Mouse (Mus musculus) midbrain, embryonic 14.5 days (tissue): ENCODE data around the gene H2al1g. TPM values are rescaled to one million over a fixed set of nuclear protein-coding genes. Genes with fewer than 3 reads are reported as not detected.
"Not testable (repeated sequence)": the region's sequence is repeated elsewhere in the genome, so short reads cannot be mapped to it uniquely, and the experiment has no call there.

ENCODE experiments used
- ATAC-seq: fragments of 200-750 bp; cut with Nextera tagmentation; 2 replicates; pipeline ENCODE4 v1.8.0; 2017; ENCODE audit warnings: moderate number of reproducible peaks, moderate library complexity; ENCODE audit not compliant: low FRiP score, low TSS enrichment
- DNase-seq: peaks from one replicate; pipeline ENCODE4 v3.0.0-alpha.2; 2015
- H3K27ac ChIP-seq: fragments of 300-500 bp; sonication (generic); replicated peaks from 2 replicates; pipeline ENCODE4 v1.5.1; 2014; ENCODE audit warnings: mild to moderate bottlenecking, low read depth, low read length, moderate library complexity
- H3K27me3 ChIP-seq: fragments of 300-500 bp; sonication (generic); 2 replicates; pipeline ENCODE4 v1.6.1; 2014; ENCODE audit warnings: low read length, control low read depth, mixed read lengths; ENCODE audit not compliant: control insufficient read depth, insufficient read depth
- H3K36me3 ChIP-seq: fragments of 300-500 bp; sonication (generic); 2 replicates; pipeline ENCODE4 v1.6.1; 2014; ENCODE audit warnings: low read length, control low read depth; ENCODE audit not compliant: control insufficient read depth, insufficient read depth
- H3K4me1 ChIP-seq: fragments of 300-500 bp; sonication (generic); 2 replicates; pipeline ENCODE4 v1.6.1; 2014; ENCODE audit warnings: mild to moderate bottlenecking, antibody characterized with exemption, low read length, control low read depth; ENCODE audit not compliant: control insufficient read depth, insufficient read depth
- H3K4me2 ChIP-seq: fragments of 300-500 bp; sonication (generic); 2 replicates; pipeline ENCODE4 v1.6.1; 2014; ENCODE audit warnings: mild to moderate bottlenecking, low read length, moderate library complexity
- H3K4me3 ChIP-seq: fragments of 300-500 bp; sonication (generic); replicated peaks from 2 replicates; pipeline ENCODE4 v1.5.1; 2014; ENCODE audit warnings: low read depth, low read length
- H3K9ac ChIP-seq: fragments of 300-500 bp; sonication (generic); replicated peaks from 2 replicates; pipeline ENCODE4 v1.6.1; 2014; ENCODE audit warnings: mild to moderate bottlenecking, low read length, moderate library complexity
- H3K9me3 ChIP-seq: fragments of 300-500 bp; sonication (generic); 2 replicates; pipeline ENCODE4 v1.6.1; 2016; ENCODE audit warnings: low read length, control low read depth, mixed read lengths; ENCODE audit not compliant: control insufficient read depth
- WGBS: fragments of 180-500 bp; shearing (Covaris S2); extraction: QIAGEN DNeasy Blood & Tissue Kit; methylation state at CpG from one replicate; pipeline ENCODE4 v1.1.7; 2014; 5-methylcytosine and 5-hydroxymethylcytosine counted together
- polyA plus RNA-seq: library from polyadenylated mRNA; unstranded; fragments of >200 nt; fragmentation: Nextera tagmentation; extraction: Ambion mirVana; gene quantifications from 2 replicates; pipeline ENCODE4 v1.2.1, GENCODE M21; 2014

Gene H2al1g
- polyA plus RNA-seq = not detected in 2 replicates

GRCm38 (mm10) chrX:11317956-11318355 lies at the start of gene H2al1g:
H2al1g (plus strand) TSS chrX:11318256.
- not testable (repeated sequence) for H3K9ac ChIP-seq, DNase-seq, H3K9me3 ChIP-seq, ATAC-seq, H3K27me3 ChIP-seq, H3K36me3 ChIP-seq, H3K27ac ChIP-seq, H3K4me2 ChIP-seq, H3K4me3 ChIP-seq, H3K4me1 ChIP-seq
- no CpG with 5 or more reads among the region's 3 CpGs for WGBS

GRCm38 (mm10) chrX:11269074-11269473 lies 49.0 kb upstream of the H2al1g start:
- Histone ChIP-seq H3K4me2 (no peak overlapping the region), H3K27me3 (no peaks in the 10 kb centered on the region), H3K27ac (no peak overlapping the region), H3K4me1 (no peaks in the 10 kb centered on the region), H3K9ac (no peak overlapping the region), H3K36me3 (no peaks in the 10 kb centered on the region), H3K9me3 (no peaks in the 10 kb centered on the region), H3K4me3 (no peak overlapping the region)
- no peak for ATAC-seq
- WGBS = 90% methylated on average over 3 of the region's 3 CpGs
- no peak for DNase-seq

- WGBS = 78% methylated on average over 3 of the region's 3 CpGs
- Histone ChIP-seq H3K4me3 (no peak overlapping the region), H3K9ac (no peak overlapping the region), H3K27me3 (no peaks in the 10 kb centered on the region), H3K4me1 (no peaks in the 10 kb centered on the region), H3K4me2 (no peak overlapping the region), H3K27ac (no peak overlapping the region), H3K36me3 (no peaks in the 10 kb centered on the region), H3K9me3 (no peaks in the 10 kb centered on the region)
- DNase-seq = no peak
- no peak for ATAC-seq
Observed at GRCm38 (mm10) chrX:11273190-11273589, 44.9 kb upstream of the H2al1g start.

GRCm38 (mm10) chrX:11277083-11277482 lies 41.0 kb upstream of the H2al1g start:
- no peak overlapping the region for H3K9ac ChIP-seq
- H3K4me2 ChIP-seq = no peak overlapping the region
- H3K36me3 ChIP-seq = no peaks in the 10 kb centered on the region
- no peaks in the 10 kb centered on the region for H3K4me1 ChIP-seq
- H3K27ac ChIP-seq = no peak overlapping the region
- 84% methylated on average over 6 of the region's 6 CpGs for WGBS
- ATAC-seq (no peak), DNase-seq (no peak)
- H3K9me3 ChIP-seq = no peaks in the 10 kb centered on the region
- H3K27me3 ChIP-seq = no peaks in the 10 kb centered on the region
- no peak overlapping the region for H3K4me3 ChIP-seq

GRCm38 (mm10) chrX:11280741-11281140 lies 37.3 kb upstream of the H2al1g start:
- H3K9ac ChIP-seq = no peak overlapping the region
- H3K4me2 ChIP-seq = no peak overlapping the region
- H3K9me3 ChIP-seq = no peaks in the 10 kb centered on the region
- no peak for ATAC-seq
- no peaks in the 10 kb centered on the region for H3K36me3 ChIP-seq
- no peak for DNase-seq
- no peaks in the 10 kb centered on the region for H3K27me3 ChIP-seq
- no peak overlapping the region for H3K4me3 ChIP-seq
- 71% methylated on average over 2 of the region's 2 CpGs for WGBS
- H3K27ac ChIP-seq = no peak overlapping the region
- no peaks in the 10 kb centered on the region for H3K4me1 ChIP-seq

GRCm38 (mm10) chrX:11288306-11288882 lies 29.7 kb upstream of the H2al1g start:
- H3K27ac ChIP-seq = no peak overlapping the region
- no peaks in the 10 kb centered on the region for H3K36me3 ChIP-seq
- H3K9ac ChIP-seq = no peak overlapping the region
- no peak overlapping the region for H3K4me3 ChIP-seq
- H3K4me2 ChIP-seq = no peak overlapping the region
- DNase-seq (no peak), ATAC-seq (no peak)
- H3K27me3 ChIP-seq = no peaks in the 10 kb centered on the region
- 76% methylated on average over 14 of the region's 14 CpGs for WGBS
- no peaks in the 10 kb centered on the region for H3K9me3 ChIP-seq
- H3K4me1 ChIP-seq = no peaks in the 10 kb centered on the region

GRCm38 (mm10) chrX:11289244-11289643 lies 28.8 kb upstream of the H2al1g start:
- DNase-seq (no peak), ATAC-seq (no peak)
- no peaks in the 10 kb centered on the region for H3K36me3 ChIP-seq
- no peak overlapping the region for H3K4me2 ChIP-seq
- no peak overlapping the region for H3K27ac ChIP-seq
- no peak overlapping the region for H3K9ac ChIP-seq
- H3K27me3 ChIP-seq = no peaks in the 10 kb centered on the region
- no peaks in the 10 kb centered on the region for H3K9me3 ChIP-seq
- H3K4me3 ChIP-seq = no peak overlapping the region
- 47% methylated on average over 4 of the region's 4 CpGs for WGBS
- H3K4me1 ChIP-seq = no peaks in the 10 kb centered on the region

- H3K9ac ChIP-seq, H3K36me3 ChIP-seq, ATAC-seq, H3K4me2 ChIP-seq, H3K9me3 ChIP-seq, H3K4me1 ChIP-seq, H3K27ac ChIP-seq, H3K27me3 ChIP-seq, DNase-seq, H3K4me3 ChIP-seq: not testable (repeated sequence)
- no CpG with 5 or more reads among the region's 3 CpGs for WGBS
Observed at GRCm38 (mm10) chrX:11298957-11299356, 19.1 kb upstream of the H2al1g start, which contains the start of gene H2al1a. H2al1a (plus strand) TSS chrX:11299257.

- H3K27ac ChIP-seq, H3K36me3 ChIP-seq, H3K4me3 ChIP-seq, ATAC-seq, H3K9ac ChIP-seq, H3K9me3 ChIP-seq, H3K4me2 ChIP-seq, H3K27me3 ChIP-seq, H3K4me1 ChIP-seq, DNase-seq: not testable (repeated sequence)
- WGBS = 97% methylated on average over 1 of the region's 3 CpGs
Observed at GRCm38 (mm10) chrX:11302132-11302531, 15.9 kb upstream of the H2al1g start, which contains the start of gene H2al1b. H2al1b (plus strand) TSS chrX:11302432.
